Mouse (Mus musculus): Measurements from ENCODE around the gene Krt33a.

DNA sequence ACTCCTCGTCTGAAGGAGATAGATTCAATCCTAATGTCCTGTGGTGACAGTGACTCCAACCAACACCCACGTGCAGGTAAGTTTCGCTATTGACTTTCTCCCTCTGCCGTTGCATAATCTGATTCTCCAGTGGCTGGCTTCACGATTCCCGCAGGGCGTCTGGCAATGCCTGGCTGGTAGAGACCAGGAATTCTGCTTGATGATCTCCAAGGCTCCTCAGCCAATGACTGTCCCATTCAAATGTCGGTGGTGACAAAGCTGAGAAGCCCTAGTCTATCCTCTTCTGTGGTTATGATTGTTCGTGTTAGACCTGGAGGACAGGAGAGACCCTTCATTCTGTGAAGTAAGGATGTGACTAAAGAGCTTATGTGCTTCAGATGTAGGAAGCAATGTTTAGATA, 33.3 kb downstream of the Krt33a start:
- TF ChIP-seq CTCF (conservative IDR thresholded peaks at IDR 0.05 in 1 of 2, IDR thresholded peaks at IDR 0.05 in 1 of 2; ENCODE audit: low read depth in 2 of 2, low read length in 2 of 2) (no peak), JUND (conservative IDR thresholded peaks at IDR 0.05; ENCODE audit: low read depth, low read length) (no peak), CHD1 (IDR thresholded peaks at IDR 0.05; ENCODE audit: low read depth, low read length) (no peak), IRF4 (IDR thresholded peaks at IDR 0.05; ENCODE audit: low read depth, low read length) (no peak)
